Mouse (Mus musculus) heart, postnatal 0 days (tissue): Measurements from ENCODE around the gene Vegfd.

ENCODE experiments used
- CTCF ChIP-seq: IDR thresholded peaks from 2 replicates; pipeline ENCODE4 v1.5.1; 2016; ENCODE audit warnings: antibody characterized with exemption, control low read depth, low read depth
- EP300 ChIP-seq: IDR thresholded peaks from 2 replicates; pipeline ENCODE4 v1.6.1; 2016; ENCODE audit warnings: antibody characterized with exemption, low read depth

GRCm38 (mm10) chrX:164394091-164394490, 20.9 kb downstream of the Vegfd start:
- TF ChIP-seq CTCF (no peak), EP300 (no peak)
